Mouse (Mus musculus) heart, embryonic 16.5 days (tissue): ENCODE measurements around the gene Dync2li1. TPM values are rescaled to one million over a fixed set of nuclear protein-coding genes. Genes with fewer than 3 reads are reported as not detected.

ENCODE experiments used
- ATAC-seq: fragments of 200-750 bp; cut with Nextera tagmentation; replicated peaks from 2 replicates; pipeline ENCODE4 v1.8.0; 2017; ENCODE audit warnings: moderate number of reproducible peaks; ENCODE audit not compliant: insufficient read depth, low FRiP score; ENCODE audit errors: extremely low read depth
- H3K27ac ChIP-seq: fragments of 300-500 bp; sonication (generic); 2 replicates; pipeline ENCODE4 v1.5.1; 2014; ENCODE audit warnings: mild to moderate bottlenecking, low read length, control low read depth, moderate library complexity
- H3K27me3 ChIP-seq: fragments of 300-500 bp; sonication (generic); 2 replicates; pipeline ENCODE4 v1.6.1; 2014; ENCODE audit warnings: low read length, mixed read lengths; ENCODE audit not compliant: control insufficient read depth, insufficient read depth
- H3K36me3 ChIP-seq: fragments of 300-500 bp; sonication (generic); 2 replicates; pipeline ENCODE4 v1.6.1; 2014; ENCODE audit not compliant: control insufficient read depth, insufficient read depth
- H3K4me1 ChIP-seq: fragments of 300-500 bp; sonication (generic); 2 replicates; pipeline ENCODE4 v1.6.1; 2014; ENCODE audit warnings: low read length, mixed read lengths; ENCODE audit not compliant: control insufficient read depth, insufficient read depth
- H3K4me2 ChIP-seq: fragments of 300-500 bp; sonication (generic); 2 replicates; pipeline ENCODE4 v1.6.1; 2014; ENCODE audit warnings: low read depth, mild to moderate bottlenecking, control low read depth, low read length
- H3K4me3 ChIP-seq: fragments of 300-500 bp; sonication (generic); 2 replicates; pipeline ENCODE4 v1.5.1; 2014; ENCODE audit warnings: mild to moderate bottlenecking, control low read depth, low read length
- H3K9ac ChIP-seq: fragments of 300-500 bp; sonication (generic); 2 replicates; pipeline ENCODE4 v1.6.1; 2014; ENCODE audit warnings: low read length, control low read depth
- H3K9me3 ChIP-seq: fragments of 300-500 bp; sonication (generic); replicated peaks from 2 replicates; pipeline ENCODE4 v1.6.1; 2016; ENCODE audit warnings: low read length; ENCODE audit not compliant: control insufficient read depth
- WGBS: fragments of 180-500 bp; shearing (Covaris S2); extraction: QIAGEN DNeasy Blood & Tissue Kit; methylation state at CpG from one replicate; pipeline ENCODE4 v1.1.7; 2014; 5-methylcytosine and 5-hydroxymethylcytosine counted together
- polyA plus RNA-seq: library from polyadenylated mRNA; unstranded; fragments of >200 nt; fragmentation: Nextera tagmentation; extraction: Ambion mirVana; gene quantifications from 2 replicates; pipeline ENCODE4 v1.2.1, GENCODE M21; 2015

The Dync2li1 gene
- polyA plus RNA-seq, 1 experiment from 2014 or later = 11.7 TPM

- no peak overlapping the region for H3K27ac ChIP-seq
- H3K9me3 ChIP-seq = no peaks in the 10 kb centered on the region
- no peak overlapping the region for H3K9ac ChIP-seq
- H3K4me3 ChIP-seq = no peak overlapping the region
- no peak for ATAC-seq
- H3K4me2 ChIP-seq = no peak overlapping the region
- H3K27me3 ChIP-seq = no peaks in the 10 kb centered on the region
- no peaks in the 10 kb centered on the region; the same call in 1 of the 2 replicates for H3K4me1 ChIP-seq
- WGBS = 25% methylated on average over 4 of the region's 7 CpGs
- no peaks in the 10 kb centered on the region for H3K36me3 ChIP-seq
Measured at GRCm38 (mm10) chr17:84645894-84646293, 19.6 kb downstream of the Dync2li1 start.

GRCm38 (mm10) chr17:84646477-84646876 lies 20.2 kb downstream of the Dync2li1 start:
- H3K27ac ChIP-seq = no peak overlapping the region
- peaks cover 2% of the 10 kb centered on the region for H3K4me1 ChIP-seq
- no peaks in the 10 kb centered on the region for H3K27me3 ChIP-seq
- H3K36me3 ChIP-seq = no peaks in the 10 kb centered on the region
- no peaks in the 10 kb centered on the region for H3K9me3 ChIP-seq
- no peak overlapping the region for H3K4me3 ChIP-seq
- WGBS = 60% methylated on average over 2 of the region's 2 CpGs
- no peak overlapping the region for H3K9ac ChIP-seq
- H3K4me2 ChIP-seq = no peak overlapping the region
- no peak for ATAC-seq

GRCm38 (mm10) chr17:84647630-84648029 lies 21.3 kb downstream of the Dync2li1 start:
- no peak overlapping the region for H3K4me3 ChIP-seq
- no peak overlapping the region for H3K9ac ChIP-seq
- H3K9me3 ChIP-seq = no peaks in the 10 kb centered on the region
- H3K4me2 ChIP-seq = no peak overlapping the region
- WGBS = 85% methylated on average over 4 of the region's 4 CpGs
- no peaks in the 10 kb centered on the region for H3K27me3 ChIP-seq
- no peak for ATAC-seq
- no peaks in the 10 kb centered on the region for H3K36me3 ChIP-seq
- no peak overlapping the region for H3K27ac ChIP-seq
- H3K4me1 ChIP-seq = peaks cover 5% of the 10 kb centered on the region

DNA sequence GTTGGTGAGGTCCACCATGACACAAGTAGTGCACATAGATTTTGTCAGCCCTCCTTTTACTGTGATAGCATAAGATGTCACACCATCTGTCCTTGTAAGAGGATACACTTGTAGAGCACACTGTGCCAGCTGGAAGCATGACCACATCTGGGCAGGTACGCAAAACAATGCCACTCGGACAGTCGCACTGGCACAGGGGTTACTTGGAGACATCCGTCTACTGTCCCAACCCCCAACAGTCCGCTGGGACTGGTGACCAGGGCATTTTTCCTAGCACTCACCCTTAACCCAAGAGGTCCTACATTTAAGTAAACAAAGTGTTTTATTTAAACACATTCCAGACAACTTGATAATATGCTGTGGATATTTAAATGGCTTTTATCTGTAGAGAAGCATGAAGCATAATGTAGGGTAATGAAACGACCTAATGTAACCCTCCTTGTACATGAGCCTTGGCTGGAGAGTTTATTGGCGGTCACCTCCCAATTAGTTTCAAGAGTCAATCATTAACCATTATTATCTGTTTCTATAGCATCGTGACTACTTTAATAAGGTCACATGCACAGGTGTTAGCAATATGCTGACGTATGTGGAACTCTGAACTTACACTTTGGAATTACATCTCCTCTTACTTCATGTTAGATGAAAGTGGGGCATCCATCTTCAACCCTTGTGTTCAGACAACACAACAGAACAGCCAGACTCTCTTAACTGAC lies 24.2 kb downstream of the Dync2li1 start:
- Histone ChIP-seq H3K9ac (no peak overlapping the region), H3K9me3 (no peaks in the 10 kb centered on the region), H3K4me3 (no peak overlapping the region), H3K27ac (no peak overlapping the region), H3K4me2 (no peak overlapping the region), H3K27me3 (no peaks in the 10 kb centered on the region), H3K4me1 (peaks cover 5% of the 10 kb centered on the region), H3K36me3 (no peaks in the 10 kb centered on the region)
- ATAC-seq = no peak
- WGBS = 90% methylated on average over 9 of the region's 9 CpGs

- peaks cover 5% of the 10 kb centered on the region for H3K4me1 ChIP-seq
- no peak overlapping the region for H3K4me2 ChIP-seq
- H3K9me3 ChIP-seq = no peaks in the 10 kb centered on the region
- 92% methylated on average over 9 of the region's 9 CpGs for WGBS
- no peak overlapping the region for H3K4me3 ChIP-seq
- no peak for ATAC-seq
- no peak overlapping the region for H3K27ac ChIP-seq
- H3K36me3 ChIP-seq = no peaks in the 10 kb centered on the region
- no peaks in the 10 kb centered on the region for H3K27me3 ChIP-seq
- H3K9ac ChIP-seq = no peak overlapping the region
Measured at GRCm38 (mm10) chr17:84653544-84653943, 27.2 kb downstream of the Dync2li1 start.

DNA sequence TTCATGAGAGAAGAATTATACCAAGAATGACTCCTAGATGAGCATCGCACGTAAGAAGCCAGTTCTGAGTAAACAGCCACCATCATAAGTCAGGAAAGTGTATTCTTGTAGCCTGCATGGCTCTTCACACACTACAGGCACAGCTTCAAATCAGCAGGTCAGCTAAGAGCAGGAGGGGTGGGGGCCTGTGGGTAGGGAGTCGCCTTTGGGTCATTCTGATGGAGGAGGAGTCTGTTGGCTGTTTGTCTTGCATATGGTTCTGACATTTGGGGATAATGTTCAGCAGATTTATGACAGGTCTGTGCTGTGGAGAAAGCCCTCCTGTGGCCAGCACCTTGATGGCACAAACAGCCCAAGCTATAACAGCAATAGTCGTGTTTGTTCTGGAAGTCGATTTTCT lies 29.9 kb downstream of the Dync2li1 start:
- no peak for ATAC-seq
- H3K4me1 ChIP-seq = peaks cover 5% of the 10 kb centered on the region
- 79% methylated on average over 5 of the region's 5 CpGs for WGBS
- no peak overlapping the region for H3K27ac ChIP-seq
- H3K36me3 ChIP-seq = no peaks in the 10 kb centered on the region
- H3K9me3 ChIP-seq = no peaks in the 10 kb centered on the region
- H3K4me2 ChIP-seq = no peak overlapping the region
- no peak overlapping the region for H3K9ac ChIP-seq
- H3K27me3 ChIP-seq = no peaks in the 10 kb centered on the region
- no peak overlapping the region for H3K4me3 ChIP-seq

DNA sequence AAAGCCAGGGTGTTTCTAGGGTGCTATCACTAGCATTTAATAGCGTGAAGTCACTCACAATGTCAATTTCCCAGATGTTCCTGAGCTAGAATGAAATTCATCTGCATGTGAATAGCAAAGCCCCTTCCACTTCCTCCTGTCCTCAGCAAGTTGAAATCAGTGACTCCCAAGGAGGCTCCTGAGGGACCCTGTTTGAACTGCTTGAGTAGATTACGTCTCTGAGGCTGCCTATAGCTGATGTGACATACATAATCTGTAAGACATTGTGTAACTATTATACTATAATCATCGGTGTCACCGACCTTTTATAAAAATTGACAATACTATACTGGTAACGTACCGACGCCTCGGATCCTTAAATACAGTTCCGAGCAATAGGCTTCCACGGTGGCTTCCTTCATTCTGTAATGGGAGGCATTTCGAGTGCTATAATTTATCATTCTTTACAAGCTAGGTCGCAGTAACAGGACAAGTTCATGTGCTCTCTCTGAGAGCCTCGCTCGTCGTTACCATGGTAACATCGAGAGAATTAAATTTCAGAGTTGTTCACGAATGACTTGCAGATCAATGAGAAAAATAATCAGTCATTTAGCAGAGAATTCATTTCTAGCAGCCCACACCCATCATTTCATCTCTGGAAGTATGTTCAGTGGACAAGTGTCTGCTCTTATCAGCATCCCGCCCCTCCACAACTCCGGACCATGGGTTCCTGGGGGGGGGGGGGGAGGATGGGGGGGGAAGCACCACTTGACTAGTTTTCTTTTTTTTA lies 30.5 kb downstream of the Dync2li1 start:
- Histone ChIP-seq H3K27me3 (no peaks in the 10 kb centered on the region), H3K27ac (no peak overlapping the region)

GRCm38 (mm10) chr17:84657422-84657732 lies 31.1 kb downstream of the Dync2li1 start:
- no peaks in the 10 kb centered on the region; the same call in 1 of the 2 replicates for H3K4me1 ChIP-seq
- H3K9ac ChIP-seq = no peak overlapping the region
- no peaks in the 10 kb centered on the region for H3K9me3 ChIP-seq
- no peaks in the 10 kb centered on the region for H3K36me3 ChIP-seq
- no peak overlapping the region for H3K4me2 ChIP-seq
- no peak for ATAC-seq
- WGBS = 76% methylated on average over 3 of the region's 3 CpGs
- H3K27ac ChIP-seq = no peak overlapping the region
- no peak overlapping the region for H3K4me3 ChIP-seq
- no peaks in the 10 kb centered on the region for H3K27me3 ChIP-seq

More for the DNA sequence above, 30.5 kb downstream of the Dync2li1 start:
- no peak overlapping the region for H3K9ac ChIP-seq
- no peak for ATAC-seq
- no peak overlapping the region for H3K4me3 ChIP-seq
- no peaks in the 10 kb centered on the region for H3K9me3 ChIP-seq
- no peaks in the 10 kb centered on the region; the same call in 1 of the 2 replicates for H3K4me1 ChIP-seq
- WGBS = 73% methylated on average over 19 of the region's 19 CpGs
- H3K4me2 ChIP-seq = no peak overlapping the region
- H3K36me3 ChIP-seq = no peaks in the 10 kb centered on the region

- H3K27ac ChIP-seq = no peak overlapping the region
- ATAC-seq = no peak
- no peaks in the 10 kb centered on the region for H3K27me3 ChIP-seq
- H3K36me3 ChIP-seq = no peaks in the 10 kb centered on the region
- no peaks in the 10 kb centered on the region; the same call in 1 of the 2 replicates for H3K4me1 ChIP-seq
- H3K4me2 ChIP-seq = no peak overlapping the region
- H3K9me3 ChIP-seq = no peaks in the 10 kb centered on the region
- 71% methylated on average over 7 of the region's 7 CpGs for WGBS
- no peak overlapping the region for H3K9ac ChIP-seq
- H3K4me3 ChIP-seq = no peak overlapping the region
Measured at GRCm38 (mm10) chr17:84657782-84658181, 31.5 kb downstream of the Dync2li1 start.
